Mouse (Mus musculus) lung, embryonic 14.5 days (tissue): ENCODE results near the gene Micu1. TPM values are rescaled to one million over a fixed set of nuclear protein-coding genes. Genes with fewer than 3 reads are reported as not detected.

Experiments used
- ATAC-seq: fragments of 200-750 bp; cut with Nextera tagmentation; 2 replicates; pipeline ENCODE4 v1.8.0; 2017; ENCODE audit warnings: mild to moderate bottlenecking, moderate TSS enrichment, moderate library complexity; ENCODE audit not compliant: insufficient read depth
- DNase-seq: peaks from one replicate; pipeline ENCODE4 v3.0.0-alpha.2; 2015
- H3K27ac ChIP-seq: fragments of 300-500 bp; sonication (generic); 2 replicates; pipeline ENCODE4 v1.5.1; 2014; ENCODE audit warnings: low read depth, mild to moderate bottlenecking, moderate library complexity
- H3K27me3 ChIP-seq: fragments of 300-500 bp; sonication (generic); 2 replicates; pipeline ENCODE4 v1.6.1; 2014; ENCODE audit warnings: low read length, control low read depth; ENCODE audit not compliant: insufficient read depth
- H3K36me3 ChIP-seq: fragments of 300-500 bp; sonication (generic); 2 replicates; pipeline ENCODE4 v1.6.1; 2014; ENCODE audit warnings: control low read depth; ENCODE audit not compliant: insufficient read depth
- H3K4me1 ChIP-seq: fragments of 300-500 bp; sonication (generic); 2 replicates; pipeline ENCODE4 v1.6.1; 2014; ENCODE audit warnings: antibody characterized with exemption, control low read depth; ENCODE audit not compliant: insufficient read depth
- H3K4me2 ChIP-seq: fragments of 300-500 bp; sonication (generic); 2 replicates; pipeline ENCODE4 v1.6.1; 2014; ENCODE audit warnings: mild to moderate bottlenecking
- H3K4me3 ChIP-seq: fragments of 300-500 bp; sonication (generic); 2 replicates; pipeline ENCODE4 v1.5.1; 2014; ENCODE audit warnings: low read depth, low read length
- H3K9ac ChIP-seq: fragments of 300-500 bp; sonication (generic); 2 replicates; pipeline ENCODE4 v1.6.1; 2014
- H3K9me3 ChIP-seq: fragments of 300-500 bp; sonication (generic); 2 replicates; pipeline ENCODE4 v1.6.1; 2016; ENCODE audit warnings: low read depth, low read length, control low read depth
- CTCF ChIP-seq: IDR thresholded peaks from 2 replicates; pipeline ENCODE4 v1.5.1; 2016; ENCODE audit warnings: antibody characterized with exemption, low read depth
- WGBS: fragments of 180-500 bp; shearing (Covaris S2); extraction: QIAGEN DNeasy Blood & Tissue Kit; methylation state at CpG from one replicate; pipeline ENCODE4 v1.1.7; 2014; 5-methylcytosine and 5-hydroxymethylcytosine counted together
- polyA plus RNA-seq: library from polyadenylated mRNA; unstranded; fragments of >200 nt; fragmentation: Nextera tagmentation; extraction: Ambion mirVana; gene quantifications from 2 replicates; pipeline ENCODE4 v1.2.1, GENCODE M21; 2014

The Micu1 gene
- polyA plus RNA-seq, 1 experiment from 2014 or later, result 83.9 TPM

DNA sequence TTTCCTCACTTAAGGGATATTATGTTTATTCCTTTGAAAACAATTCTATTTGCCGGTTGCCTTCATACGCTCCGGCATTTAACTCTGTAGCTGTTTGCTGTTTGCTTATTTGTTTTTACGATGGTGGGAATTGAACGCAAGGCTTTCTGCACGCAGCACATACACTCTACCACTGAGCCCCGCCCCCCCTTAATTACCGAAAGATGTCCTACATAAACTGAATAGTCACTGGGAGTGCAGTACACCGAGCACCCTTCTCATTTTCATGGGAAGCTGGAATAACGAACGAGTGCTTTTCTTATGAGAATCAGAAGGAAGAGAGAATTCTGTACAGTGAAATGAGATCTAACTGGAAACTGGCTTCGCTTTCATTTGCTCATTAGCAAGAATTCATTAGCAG lies 41.1 kb downstream of the Micu1 start:
- Histone ChIP-seq H3K9me3 (no peaks in the 10 kb centered on the region), H3K4me3 (no peak overlapping the region), H3K4me2 (no peak overlapping the region), H3K27me3 (no peaks in the 10 kb centered on the region), H3K36me3 (peaks cover 41% of the 10 kb centered on the region; the same call in 1 of the 2 replicates), H3K9ac (no peak overlapping the region), H3K27ac (no peak overlapping the region), H3K4me1 (no peaks in the 10 kb centered on the region)
- WGBS, result 89% methylated on average over 12 of the region's 12 CpGs
- DNase-seq (no peak), ATAC-seq (no peak)
- TF ChIP-seq CTCF, result no peak

DNA sequence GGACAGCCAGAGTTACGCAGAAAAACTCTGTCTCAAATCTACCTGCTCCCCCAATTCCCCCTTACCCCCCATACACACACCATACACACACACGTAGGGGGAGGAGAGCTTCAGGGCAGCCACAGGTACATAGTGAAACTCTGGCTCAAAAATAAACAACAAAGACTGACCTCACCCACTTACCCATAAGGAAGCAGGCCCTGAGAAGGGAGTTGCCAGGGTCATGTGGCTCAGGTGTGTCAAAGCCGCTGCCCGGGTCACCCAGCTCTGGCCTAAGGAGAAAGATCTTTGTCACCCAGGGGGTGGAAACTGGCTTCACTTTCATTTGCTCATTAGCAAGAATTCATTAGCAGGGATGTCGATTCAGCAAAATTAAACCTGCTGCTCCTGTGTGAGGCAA lies 41.7 kb downstream of the Micu1 start:
- WGBS, result 81% methylated on average over 5 of the region's 5 CpGs
- DNase-seq, result no peak

DNA sequence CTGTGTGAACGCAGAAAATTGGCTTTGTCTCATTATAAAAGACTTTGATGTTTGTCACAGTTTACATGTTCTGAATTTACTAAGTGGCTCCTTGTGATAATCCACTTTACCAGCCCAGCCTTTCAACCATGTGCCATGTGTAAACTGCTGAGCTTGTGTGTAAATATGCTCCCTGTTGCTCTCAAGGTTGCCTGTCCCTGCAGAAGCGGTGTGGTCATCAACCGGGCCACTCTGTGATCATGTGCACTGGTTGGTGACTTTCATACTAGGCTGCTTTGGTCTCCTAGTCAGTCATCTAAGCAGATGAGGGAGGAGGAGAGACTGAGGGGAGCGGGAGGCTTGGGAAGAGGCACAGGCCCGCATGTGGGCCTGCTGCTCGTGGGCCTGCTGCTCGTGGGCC lies 45.1 kb downstream of the Micu1 start:
- Histone ChIP-seq H3K4me3 (no peak overlapping the region), H3K4me1 (no peaks in the 10 kb centered on the region), H3K27ac (no peak overlapping the region), H3K36me3 (peaks cover 22% of the 10 kb centered on the region), H3K4me2 (no peak overlapping the region), H3K9me3 (no peaks in the 10 kb centered on the region), H3K27me3 (no peaks in the 10 kb centered on the region), H3K9ac (no peak overlapping the region)
- TF ChIP-seq CTCF, result no peak
- DNase-seq (no peak), ATAC-seq (no peak; the same call in 1 of the 2 replicates)
- 48% methylated on average over 7 of the region's 7 CpGs for WGBS

More for the DNA sequence above, 41.7 kb downstream of the Micu1 start:
- Histone ChIP-seq H3K36me3 (peaks cover 41% of the 10 kb centered on the region; the same call in 1 of the 2 replicates), H3K27ac (no peak overlapping the region), H3K4me1 (no peaks in the 10 kb centered on the region), H3K27me3 (no peaks in the 10 kb centered on the region), H3K9ac (no peak overlapping the region), H3K9me3 (no peaks in the 10 kb centered on the region), H3K4me3 (no peak overlapping the region), H3K4me2 (no peak overlapping the region)
- ATAC-seq, result no peak
- no peak for TF ChIP-seq CTCF

DNA sequence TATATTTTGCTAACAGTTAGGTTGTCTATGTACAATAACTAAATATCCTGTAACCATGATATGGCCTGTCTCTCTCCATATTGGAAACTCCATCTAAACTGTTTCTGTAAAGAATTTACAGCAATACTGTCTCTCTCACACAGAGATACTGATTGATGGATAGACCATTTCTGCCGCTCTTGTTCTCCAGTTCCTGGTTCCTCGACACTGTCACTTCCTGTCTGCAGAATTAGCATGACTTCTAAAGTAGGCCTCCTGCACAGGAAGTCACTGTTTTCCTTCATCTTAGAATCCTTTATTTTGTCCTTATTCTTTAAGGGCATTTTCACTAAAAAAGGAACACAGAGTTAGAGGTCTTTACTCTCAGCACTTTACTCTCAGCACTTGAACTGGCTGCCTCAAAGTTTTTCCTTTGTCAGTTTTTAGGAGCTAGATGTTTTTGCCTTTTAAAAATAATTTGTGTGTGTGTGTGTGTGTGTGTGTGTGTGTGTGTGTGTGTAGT lies 46.5 kb downstream of the Micu1 start:
- Histone ChIP-seq H3K9me3 (no peaks in the 10 kb centered on the region), H3K27me3 (no peaks in the 10 kb centered on the region), H3K4me3 (no peak overlapping the region), H3K4me2 (no peak overlapping the region), H3K27ac (no peak overlapping the region), H3K9ac (no peak overlapping the region), H3K36me3 (peaks cover 22% of the 10 kb centered on the region), H3K4me1 (no peaks in the 10 kb centered on the region)
- no peak for DNase-seq
- no peak for ATAC-seq
- TF ChIP-seq CTCF, result no peak
- 46% methylated on average over 2 of the region's 2 CpGs for WGBS

DNA sequence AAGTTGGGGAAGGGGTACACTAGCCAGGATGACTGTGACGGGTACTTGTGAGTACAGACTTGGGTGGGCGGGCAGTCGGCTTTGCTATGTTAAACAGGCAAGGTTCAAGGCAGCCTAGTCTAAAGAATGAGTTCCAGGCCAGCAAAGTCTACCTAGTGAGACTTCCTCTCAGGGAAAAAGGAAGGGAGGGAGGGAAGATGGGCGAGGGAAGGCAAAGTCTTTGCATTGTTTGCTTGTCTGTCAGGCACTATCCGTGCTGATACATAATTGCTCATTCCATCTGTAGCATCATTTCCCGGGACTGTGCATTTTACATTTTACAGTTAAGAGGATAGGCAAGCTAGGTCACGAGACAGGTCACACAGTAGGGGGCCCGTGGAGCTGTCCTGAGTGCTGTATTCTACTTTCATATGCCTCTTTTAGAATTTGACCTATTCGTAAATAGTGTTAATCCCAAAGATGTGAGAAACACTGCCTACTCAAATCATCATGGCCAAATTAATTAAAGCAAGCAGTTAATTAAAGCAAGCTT lies 51.3 kb downstream of the Micu1 start:
- Histone ChIP-seq H3K27me3 (no peaks in the 10 kb centered on the region), H3K27ac (no peak overlapping the region), H3K4me1 (no peaks in the 10 kb centered on the region), H3K9me3 (no peaks in the 10 kb centered on the region), H3K4me3 (no peak overlapping the region), H3K36me3 (peaks cover 7% of the 10 kb centered on the region), H3K4me2 (no peak overlapping the region), H3K9ac (no peak overlapping the region)
- no peak for ATAC-seq
- 59% methylated on average over 9 of the region's 9 CpGs for WGBS
- DNase-seq, result no peak
- TF ChIP-seq CTCF, result no peak

DNA sequence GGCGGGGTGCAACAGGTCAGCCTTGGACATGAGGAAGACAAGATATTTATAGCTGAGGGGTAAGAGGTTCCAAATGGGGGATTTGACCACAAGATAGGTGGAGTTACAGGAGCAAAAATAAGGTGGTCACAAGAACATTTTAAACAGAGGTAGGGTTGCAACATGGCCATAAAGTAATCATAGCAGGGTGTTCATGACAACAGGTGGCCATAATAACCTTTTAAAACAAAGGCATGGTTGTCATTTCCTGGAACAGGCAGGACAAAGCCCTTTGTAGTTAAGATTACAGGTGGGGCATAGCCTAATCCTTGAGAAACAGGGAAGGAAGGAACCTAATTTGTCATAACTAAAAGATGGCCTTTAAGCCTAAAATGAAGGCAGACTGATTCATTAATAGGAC lies 51.8 kb downstream of the Micu1 start:
- no peak for ATAC-seq
- 80% methylated on average over 1 of the region's 1 CpGs for WGBS
- no peaks in the 10 kb centered on the region for H3K9me3 ChIP-seq

DNA sequence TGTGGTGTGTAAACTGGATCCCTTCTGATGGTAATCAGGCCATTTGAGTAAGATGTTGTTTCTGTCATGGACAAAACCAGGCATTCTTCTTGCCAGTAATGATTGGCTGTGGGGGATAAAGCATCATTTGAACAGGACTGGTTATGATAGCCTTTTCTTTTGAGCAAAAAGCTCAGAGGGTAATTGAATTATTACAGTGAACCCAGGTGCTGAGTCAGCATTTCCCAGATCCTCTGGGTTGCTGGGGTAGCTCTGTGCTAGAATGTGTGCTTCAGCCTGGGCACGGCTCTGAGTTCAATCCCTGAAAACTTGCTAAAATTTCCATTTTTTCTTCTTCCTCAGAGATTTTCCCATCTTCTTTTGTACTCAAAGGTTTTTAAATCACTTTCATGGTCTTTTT lies 52.6 kb downstream of the Micu1 start:
- DNase-seq (no peak), ATAC-seq (no peak)
- 82% methylated on average over 1 of the region's 1 CpGs for WGBS
- Histone ChIP-seq H3K36me3 (peaks cover 10% of the 10 kb centered on the region), H3K27ac (no peak overlapping the region), H3K9me3 (no peaks in the 10 kb centered on the region), H3K27me3 (no peaks in the 10 kb centered on the region), H3K4me1 (no peaks in the 10 kb centered on the region), H3K4me3 (no peak overlapping the region), H3K4me2 (no peak overlapping the region), H3K9ac (no peak overlapping the region)
- TF ChIP-seq CTCF, result no peak

More for the DNA sequence above, 51.8 kb downstream of the Micu1 start:
- no peak overlapping the region for H3K9ac ChIP-seq
- DNase-seq, result no peak
- TF ChIP-seq CTCF, result no peak
- H3K27ac ChIP-seq, result no peak overlapping the region
- no peak overlapping the region for H3K4me2 ChIP-seq
- peaks cover 10% of the 10 kb centered on the region for H3K36me3 ChIP-seq
- H3K27me3 ChIP-seq, result no peaks in the 10 kb centered on the region
- H3K4me1 ChIP-seq, result no peaks in the 10 kb centered on the region
- H3K4me3 ChIP-seq, result no peak overlapping the region

DNA sequence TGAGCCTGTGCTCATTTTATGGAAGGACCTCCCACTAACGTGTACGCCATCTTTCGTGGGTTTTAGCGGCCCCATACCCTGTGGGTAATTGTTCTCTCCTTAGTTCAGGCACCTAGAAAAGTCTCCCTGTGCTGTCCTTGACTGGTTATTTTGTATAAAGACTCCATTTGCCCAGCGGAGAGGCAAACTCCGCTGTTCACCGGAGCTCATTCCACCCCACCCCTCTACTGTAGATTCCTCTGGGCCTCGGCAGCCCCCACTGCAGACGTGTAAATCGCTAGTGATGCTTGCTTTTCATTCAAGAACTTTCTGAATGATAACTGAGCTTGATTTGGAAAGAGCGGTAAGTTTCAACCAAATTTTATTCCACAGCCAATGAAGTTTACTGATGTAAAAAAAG lies 53.4 kb downstream of the Micu1 start:
- H3K36me3 ChIP-seq, result peaks cover 10% of the 10 kb centered on the region
- DNase-seq, result no peak
- H3K27ac ChIP-seq, result no peak overlapping the region

More for the DNA sequence above, 53.4 kb downstream of the Micu1 start:
- no peak overlapping the region for H3K4me3 ChIP-seq
- no peak overlapping the region for H3K4me2 ChIP-seq
- WGBS, result 87% methylated on average over 11 of the region's 11 CpGs
- no peaks in the 10 kb centered on the region for H3K27me3 ChIP-seq
- no peak for ATAC-seq
- H3K9me3 ChIP-seq, result no peaks in the 10 kb centered on the region
- TF ChIP-seq CTCF, result no peak
- H3K4me1 ChIP-seq, result no peaks in the 10 kb centered on the region
- H3K9ac ChIP-seq, result no peak overlapping the region
